11 mouse cellular contexts compared by ENCODE assay signal in the genomic region with DNA sequence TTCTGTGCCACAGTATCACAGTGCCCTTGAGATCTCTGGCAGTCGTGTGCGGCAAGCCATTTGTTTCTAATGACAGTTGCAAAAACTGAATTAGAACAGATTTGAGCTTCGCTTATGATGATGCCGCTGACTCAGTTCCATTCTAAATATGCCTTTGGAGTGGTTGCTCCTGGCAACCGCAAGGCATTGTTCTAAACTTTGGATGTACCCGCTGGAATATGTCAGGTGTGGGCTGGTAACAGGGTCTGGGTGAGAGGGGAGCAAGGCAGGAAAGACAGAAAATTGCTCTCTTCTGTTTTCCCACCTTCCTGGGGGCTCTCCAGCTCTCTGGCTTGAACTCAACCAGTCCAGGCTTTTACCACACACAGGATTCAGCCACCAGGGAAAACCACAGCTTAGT. TPM values are rescaled to one million over a fixed set of nuclear protein-coding genes. Genes with fewer than 3 reads are reported as not detected.
DNase-seq lines count a peak whose midpoint lies in the region.
"Had no signal": no experiment of that assay in that cellular context is flagged by ENCODE, and none has a peak within 500 bp of the region (broad histone marks: within the 10 kb centered on the region; RNA-seq: fewer than 3 reads in every experiment).

No protein-coding gene starts in this region.

- DNase-seq in adrenal gland, adult 2 months: peak; percentile 43
- DNase-seq in adrenal gland, adult 18-20 months (ENCODE audit: low spot score in 2 of 2): no peak
- peak; percentile 66 to 75 for DNase-seq in right cerebral cortex, adult 2 months (ENCODE audit: low spot score in 2 of 2)
- no peak for DNase-seq in right cerebral cortex, postnatal 14 days
- peak; percentile 63 to 69 for DNase-seq in left cerebral cortex, adult 9 months (ENCODE audit: low spot score in 2 of 2)
- DNase-seq in lung, postnatal 10 days: no peak
- no peak for DNase-seq in B cell, adult 2 months
- no peak for DNase-seq in cerebellum, adult 8-10 months
- DNase-seq: kidney, adult 2 months; liver, postnatal 0 days; thymus, postnatal 25 days had no signal

RNA-seq across cellular contexts. Expression of a gene that starts 9.7 kb away (rescaled TPM):
- 1 to 10 TPM; 1.4 to 2.4 TPM for total RNA-seq in adrenal gland, adult 2 months (2021)
- 0.48 and 0.57 TPM in 2 replicates for polyA plus RNA-seq in adrenal gland, adult 2 months (2012; rRNA removed)
- total RNA-seq in adrenal gland, adult 18-20 months (2021): 1 to 10 TPM; 1.3 to 2.4 TPM

RNA-seq across cellular contexts. Expression of a gene that starts 39.9 kb away (rescaled TPM):
- total RNA-seq in adrenal gland, adult 2 months (2021): 10 to 100 TPM; 49.1 to 66.7 TPM
- polyA plus RNA-seq in adrenal gland, adult 2 months (2012; rRNA removed): 15.2 and 16.7 TPM in 2 replicates
- total RNA-seq in adrenal gland, adult 18-20 months (2021): 10 to 100 TPM; 54.6 to 74.6 TPM

RNA-seq across cellular contexts. Expression of a gene that starts 57.5 kb away (rescaled TPM):
- 10 to 100 TPM; 28.5 to 33.8 TPM for total RNA-seq in adrenal gland, adult 2 months (2021)
- polyA plus RNA-seq in adrenal gland, adult 2 months (2012; rRNA removed): 15.9 and 17.1 TPM in 2 replicates
- total RNA-seq in adrenal gland, adult 18-20 months (2021): 10 to 100 TPM; 35.8 to 36.8 TPM

Comparison
In these comparisons a context has a peak if more than half of its experiments do, and no peak if none do; other contexts are left out.
1. DNase-seq: peak in adrenal gland, adult 2 months (single experiment), right cerebral cortex, adult 2 months (2 of 2) and left cerebral cortex, adult 9 months (2 of 2); none in adrenal gland, adult 18-20 months (0 of 2), right cerebral cortex, postnatal 14 days (single experiment), lung, postnatal 10 days (single experiment), B cell, adult 2 months (0 of 2) and cerebellum, adult 8-10 months (single experiment).